ENCODE assay signal across 8 mouse cellular contexts in the genomic region with DNA sequence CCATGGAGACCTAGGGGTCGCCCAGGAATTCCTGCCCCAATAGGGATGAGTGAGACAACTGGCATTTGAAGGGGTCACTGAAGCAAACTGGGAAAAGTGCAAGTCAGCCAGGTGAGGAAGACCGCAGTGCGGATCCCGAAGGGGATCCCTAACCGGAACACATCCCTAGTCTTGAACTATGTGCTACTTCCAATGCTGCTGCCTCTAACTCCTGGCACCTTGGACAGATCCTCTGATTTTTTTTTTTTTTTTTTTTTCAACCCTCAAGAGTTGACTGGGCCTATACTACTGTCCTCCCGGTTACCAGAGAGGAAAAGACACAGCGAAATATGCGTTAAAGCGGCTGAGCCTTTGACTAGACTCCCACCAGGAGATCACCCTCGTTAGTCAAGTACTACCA. TPM values are rescaled to one million over a fixed set of nuclear protein-coding genes. Genes with fewer than 3 reads are reported as not detected.
DNase-seq lines count a peak whose midpoint lies in the region; ATAC-seq and TF ChIP-seq lines count a peak whose summit lies in the region.

No protein-coding gene starts in this region.

- no peaks in the 10 kb centered on the region for H3K9me3 ChIP-seq in heart, embryonic 15.5 days (replicated peaks)
- H3K9me3 ChIP-seq in MEL (replicated peaks; ENCODE audit: insufficient read depth, low read length): no peaks in the 10 kb centered on the region
- no peaks in the 10 kb centered on the region for H3K9me3 ChIP-seq in hindbrain, embryonic 12.5 days (replicated peaks)
- H3K9me3 ChIP-seq in midbrain, embryonic 12.5 days: no peaks in the 10 kb centered on the region

- peak overlapping the region; percentile 59 for H3K4me3 ChIP-seq in heart, embryonic 15.5 days
- H3K4me3 ChIP-seq in MEL (ENCODE audit: control insufficient read depth in 1 of 2, insufficient read depth in 1 of 2, low read depth in 2 of 2, low read length in 2 of 2): peak overlapping the region; percentile 17 to 42
- peak overlapping the region; percentile 77 for H3K4me3 ChIP-seq in hindbrain, embryonic 12.5 days
- peak overlapping the region; percentile 80 for H3K4me3 ChIP-seq in midbrain, embryonic 12.5 days

- H3K36me3 ChIP-seq in heart, embryonic 15.5 days: no peaks in the 10 kb centered on the region
- H3K36me3 ChIP-seq in MEL (ENCODE audit: control insufficient read depth in 1 of 2, insufficient read depth in 2 of 2, low read length in 2 of 2): peaks cover 0 to 11% of the 10 kb centered on the region in 2 experiments; a peak in 2 of 4 replicates
- peaks cover 31% of the 10 kb centered on the region for H3K36me3 ChIP-seq in hindbrain, embryonic 12.5 days
- peaks cover 27% of the 10 kb centered on the region for H3K36me3 ChIP-seq in midbrain, embryonic 12.5 days

- no peak for ATAC-seq in heart, embryonic 15.5 days (replicated peaks; ENCODE audit: insufficient number of reproducible peaks, insufficient read depth, low FRiP score, low read depth)
- no peak; the same call in 1 of the 2 replicates for ATAC-seq in hindbrain, embryonic 12.5 days (ENCODE audit: low FRiP score)
- no peak for ATAC-seq in midbrain, embryonic 12.5 days (ENCODE audit: low FRiP score, low read depth)

- no peaks in the 10 kb centered on the region for H3K79me2 ChIP-seq in MEL (ENCODE audit: control insufficient read depth, insufficient read depth, low read length, poor library complexity)

- no peak for TF ChIP-seq EP300 in MEL (IDR thresholded peaks at IDR 0.05; ENCODE audit: low read depth in 1 of 2, low read length in 2 of 2)

- DNase-seq in heart, adult 11 months: no peak
- DNase-seq in MEL (ENCODE audit: low read depth, low spot score): no peak
- no peak for DNase-seq in layer of hippocampus, adult 18-20 months (ENCODE audit: low spot score in 2 of 2)
- no peak for DNase-seq in cerebellum, postnatal 14 days
- no peak for DNase-seq in kidney, adult 8-10 months

- TF ChIP-seq RAD21 in MEL (IDR thresholded peaks at IDR 0.05; ENCODE audit: low read depth, low read length): no peak

- H3K4me2 ChIP-seq in heart, embryonic 15.5 days: peak overlapping the region; percentile 92
- H3K4me2 ChIP-seq in hindbrain, embryonic 12.5 days (replicated peaks): peak overlapping the region; percentile 92
- H3K4me2 ChIP-seq in midbrain, embryonic 12.5 days (replicated peaks): peak overlapping the region; percentile 92

- TF ChIP-seq POLR2A in MEL (IDR thresholded peaks at IDR 0.05; ENCODE audit: control insufficient read depth in 1 of 2, insufficient read depth in 1 of 2, low read depth in 1 of 2, low read length in 2 of 2, poor library complexity in 1 of 2): no peak

- peak overlapping the region; percentile 53; the same call in 1 of the 2 replicates for H3K9ac ChIP-seq in heart, embryonic 15.5 days
- no peak overlapping the region for H3K9ac ChIP-seq in MEL (ENCODE audit: control insufficient read depth, low read depth, low read length, poor library complexity, severe bottlenecking)
- no peak overlapping the region for H3K9ac ChIP-seq in hindbrain, embryonic 12.5 days
- no peak overlapping the region for H3K9ac ChIP-seq in midbrain, embryonic 12.5 days (replicated peaks)

- H3K27ac ChIP-seq in heart, embryonic 15.5 days: no peak overlapping the region
- no peak overlapping the region for H3K27ac ChIP-seq in MEL (ENCODE audit: control insufficient read depth, low read depth, low read length)
- peak overlapping the region; percentile 86 for H3K27ac ChIP-seq in hindbrain, embryonic 12.5 days
- peak overlapping the region; percentile 79 for H3K27ac ChIP-seq in midbrain, embryonic 12.5 days (replicated peaks)

- WGBS in heart, embryonic 15.5 days: 10% methylated on average over 10 of the region's 10 CpGs
- WGBS in hindbrain, embryonic 12.5 days: 2% methylated on average over 10 of the region's 10 CpGs
- WGBS in midbrain, embryonic 12.5 days: 2% methylated on average over 10 of the region's 10 CpGs

- H3K27me3 ChIP-seq in heart, embryonic 15.5 days: peaks cover 53% of the 10 kb centered on the region
- no peaks in the 10 kb centered on the region for H3K27me3 ChIP-seq in MEL (ENCODE audit: control insufficient read depth in 1 of 2, insufficient read depth in 2 of 2, low read length in 2 of 2)
- no peaks in the 10 kb centered on the region for H3K27me3 ChIP-seq in hindbrain, embryonic 12.5 days
- peaks cover 12% of the 10 kb centered on the region; the same call in 1 of the 2 replicates for H3K27me3 ChIP-seq in midbrain, embryonic 12.5 days

- H3K4me1 ChIP-seq in heart, embryonic 15.5 days (replicated peaks): peaks cover 38% of the 10 kb centered on the region
- peaks cover 9 to 21% of the 10 kb centered on the region in 2 experiments for H3K4me1 ChIP-seq in MEL (ENCODE audit: control insufficient read depth in 1 of 2, insufficient read depth in 2 of 2, low read length in 2 of 2)
- peaks cover 59% of the 10 kb centered on the region for H3K4me1 ChIP-seq in hindbrain, embryonic 12.5 days
- peaks cover 59% of the 10 kb centered on the region for H3K4me1 ChIP-seq in midbrain, embryonic 12.5 days

- TF ChIP-seq CTCF in MEL (IDR thresholded peaks at IDR 0.05 in 2 of 3, conservative IDR thresholded peaks at IDR 0.05 in 1 of 3; ENCODE audit: control insufficient read depth in 1 of 3, insufficient read depth in 1 of 3, low read depth in 2 of 3, low read length in 3 of 3, poor library complexity in 1 of 3, severe bottlenecking in 1 of 3): no peak

TF ChIP-seq in MEL, 35 proteins besides CTCF, POLR2A, EP300 and RAD21:
- TF ChIP-seq ZNF384 (IDR thresholded peaks at IDR 0.05; ENCODE audit: low read depth, low read length) (peak; percentile 96), SIN3A (IDR thresholded peaks at IDR 0.05; ENCODE audit: low read length) (peak; percentile 51; the same call in 1 of the 2 replicates), BHLHE40 (IDR thresholded peaks at IDR 0.05; ENCODE audit: borderline replicate concordance, low read depth, low read length) (no peak)

RNA-seq across cellular contexts. Expression of gene 1700029I15Rik, which starts 7.3 kb away (rescaled TPM):
- 1.2 and 1.7 TPM in 2 replicates for polyA plus RNA-seq in heart, embryonic 15.5 days (2015; fragmentation: Nextera tagmentation; extraction: Ambion mirVana)
- 0.65 and 0.98 TPM in 2 replicates for total RNA-seq in MEL (2012; rRNA removed)
- polyA plus RNA-seq in MEL (2012; ENCODE audit: insufficient read depth in 1 of 2, insufficient read length in 2 of 2, low read depth in 1 of 2, low replicate concordance in 2 of 2, missing spikeins in 1 of 2): 1 to 10 TPM in 1 of 2 experiments, not detected in 1; 3.2 TPM
- 7.6 and 8.1 TPM in 2 replicates for polyA plus RNA-seq in hindbrain, embryonic 12.5 days (2016; fragmentation: Nextera tagmentation; extraction: Ambion mirVana)
- 7.4 TPM in 2 replicates for polyA plus RNA-seq in midbrain, embryonic 12.5 days (2016; fragmentation: Nextera tagmentation; extraction: Ambion mirVana)
- total RNA-seq in layer of hippocampus, adult 18-20 months (2021): 1 to 10 TPM; 3.7 to 6.2 TPM

RNA-seq across cellular contexts. Expression of gene Mapk8ip1, which starts 11.4 kb away (rescaled TPM):
- 5.7 and 9.7 TPM in 2 replicates for polyA plus RNA-seq in heart, embryonic 15.5 days (2015; fragmentation: Nextera tagmentation; extraction: Ambion mirVana)
- total RNA-seq in MEL (2012; rRNA removed): 1.5 and 2.5 TPM in 2 replicates
- 1 to 10 TPM in 1 of 2 experiments, not detected in 1; 3.8 TPM for polyA plus RNA-seq in MEL (2012; ENCODE audit: insufficient read depth in 1 of 2, insufficient read length in 2 of 2, low read depth in 1 of 2, low replicate concordance in 2 of 2, missing spikeins in 1 of 2)
- 112 and 115 TPM in 2 replicates for polyA plus RNA-seq in hindbrain, embryonic 12.5 days (2016; fragmentation: Nextera tagmentation; extraction: Ambion mirVana)
- 105 and 112 TPM in 2 replicates for polyA plus RNA-seq in midbrain, embryonic 12.5 days (2016; fragmentation: Nextera tagmentation; extraction: Ambion mirVana)
- 100 to 1,000 TPM; 350 to 365 TPM for total RNA-seq in layer of hippocampus, adult 18-20 months (2021)

RNA-seq across cellular contexts. Expression of gene Large2, which starts 15.0 kb away (rescaled TPM):
- 1.6 and 3.4 TPM in 2 replicates for polyA plus RNA-seq in heart, embryonic 15.5 days (2015; fragmentation: Nextera tagmentation; extraction: Ambion mirVana)
- total RNA-seq in MEL (2012; rRNA removed): not detected in 2 replicates
- polyA plus RNA-seq in MEL (2012; ENCODE audit: insufficient read depth in 1 of 2, insufficient read length in 2 of 2, low read depth in 1 of 2, low replicate concordance in 2 of 2, missing spikeins in 1 of 2): under 1 TPM in 1 of 2 experiments, not detected in 1; 0.03 TPM
- 5.4 and 7.0 TPM in 2 replicates for polyA plus RNA-seq in hindbrain, embryonic 12.5 days (2016; fragmentation: Nextera tagmentation; extraction: Ambion mirVana)
- 4.7 and 7.4 TPM in 2 replicates for polyA plus RNA-seq in midbrain, embryonic 12.5 days (2016; fragmentation: Nextera tagmentation; extraction: Ambion mirVana)
- total RNA-seq in layer of hippocampus, adult 18-20 months (2021): under 1 TPM; 0.20 to 0.86 TPM

RNA-seq across cellular contexts. Expression of gene Pex16, which starts 15.2 kb away (rescaled TPM):
- polyA plus RNA-seq in heart, embryonic 15.5 days (2015; fragmentation: Nextera tagmentation; extraction: Ambion mirVana): 14.8 and 19.0 TPM in 2 replicates
- 40.9 and 41.9 TPM in 2 replicates for total RNA-seq in MEL (2012; rRNA removed)
- 10 to 100 TPM in 1 of 2 experiments, not detected in 1; 52.5 TPM for polyA plus RNA-seq in MEL (2012; ENCODE audit: insufficient read depth in 1 of 2, insufficient read length in 2 of 2, low read depth in 1 of 2, low replicate concordance in 2 of 2, missing spikeins in 1 of 2)
- polyA plus RNA-seq in hindbrain, embryonic 12.5 days (2016; fragmentation: Nextera tagmentation; extraction: Ambion mirVana): 23.1 and 25.0 TPM in 2 replicates
- 26.1 and 27.2 TPM in 2 replicates for polyA plus RNA-seq in midbrain, embryonic 12.5 days (2016; fragmentation: Nextera tagmentation; extraction: Ambion mirVana)
- 10 to 100 TPM; 31.7 to 32.8 TPM for total RNA-seq in layer of hippocampus, adult 18-20 months (2021)

RNA-seq across cellular contexts. Expression of gene Cry2, which starts 44.2 kb away (rescaled TPM):
- 15.8 and 20.9 TPM in 2 replicates for polyA plus RNA-seq in heart, embryonic 15.5 days (2015; fragmentation: Nextera tagmentation; extraction: Ambion mirVana)
- total RNA-seq in MEL (2012; rRNA removed): 13.3 and 16.4 TPM in 2 replicates
- 10 to 100 TPM in 1 of 2 experiments, not detected in 1; 36.2 TPM for polyA plus RNA-seq in MEL (2012; ENCODE audit: insufficient read depth in 1 of 2, insufficient read length in 2 of 2, low read depth in 1 of 2, low replicate concordance in 2 of 2, missing spikeins in 1 of 2)
- 38.1 and 39.9 TPM in 2 replicates for polyA plus RNA-seq in hindbrain, embryonic 12.5 days (2016; fragmentation: Nextera tagmentation; extraction: Ambion mirVana)
- 36.1 and 37.7 TPM in 2 replicates for polyA plus RNA-seq in midbrain, embryonic 12.5 days (2016; fragmentation: Nextera tagmentation; extraction: Ambion mirVana)
- 100 to 1,000 TPM in 1 of 2 experiments, 10 to 100 TPM in 1; 99.0 to 111 TPM for total RNA-seq in layer of hippocampus, adult 18-20 months (2021)

Comparison
In these comparisons a context has a peak if more than half of its experiments do, and no peak if none do; other contexts are left out.
1. H3K27ac ChIP-seq: peak in hindbrain, embryonic 12.5 days (single experiment) and midbrain, embryonic 12.5 days (single experiment); none in heart, embryonic 15.5 days (single experiment) and MEL (single experiment).
2. H3K4me3 ChIP-seq: peak in every context shown above with its lines; median percentile 80 in midbrain, embryonic 12.5 days; 77 in hindbrain, embryonic 12.5 days; 59 in heart, embryonic 15.5 days; 30 in MEL.
3. Peak in every context shown above with its lines, with median percentiles within 50 percentile points of each other: H3K4me2 ChIP-seq.